Mouse (Mus musculus): ENCODE results near the gene Ism1.

- TF ChIP-seq TCF12 (IDR thresholded peaks at IDR 0.05; ENCODE audit: low read depth, low read length) (no peak), CTCF (conservative IDR thresholded peaks at IDR 0.05 in 1 of 2, IDR thresholded peaks at IDR 0.05 in 1 of 2; ENCODE audit: low read depth in 2 of 2, low read length in 2 of 2) (no peak), NELFE (IDR thresholded peaks at IDR 0.05; ENCODE audit: low read depth, low read length) (no peak), E2F4 (IDR thresholded peaks at IDR 0.05; ENCODE audit: insufficient replicate concordance, low read depth, low read length) (no peak), HCFC1 (IDR thresholded peaks at IDR 0.05; ENCODE audit: low read depth, low read length) (no peak), ZC3H11A (IDR thresholded peaks at IDR 0.05; ENCODE audit: low read depth, low read length) (no peak), POLR2A (IDR thresholded peaks at IDR 0.05; ENCODE audit: low read depth, low read length) (no peak), CHD1 (IDR thresholded peaks at IDR 0.05; ENCODE audit: low read depth, low read length) (no peak)
These were observed 98.7 kb downstream of the Ism1 start for GRCm38 (mm10) chr2:139776644-139777043.

Data from CH12.LX (cell line).